Mouse (Mus musculus): ENCODE data around the gene Greb1.

The Greb1 gene

GRCm38 (mm10) chr12:16803956-16804430 lies 3.3 kb upstream of the Greb1 start:
- DNase-seq, result no peak

GRCm38 (mm10) chr12:16803237-16803955 lies 2.7 kb upstream of the Greb1 start:
- DNase-seq, result no peak

- DNase-seq, result no peak
These were observed 251 bp upstream of the Greb1 start for GRCm38 (mm10) chr12:16800959-16801315.

GRCm38 (mm10) chr12:16799928-16800258 lies 793 bp downstream of the Greb1 start:
- no peak for DNase-seq

- DNase-seq, result no peak
These were observed 1.8 kb downstream of the Greb1 start for GRCm38 (mm10) chr12:16798894-16799293.

GRCm38 (mm10) chr12:16795781-16796180 lies 4.9 kb downstream of the Greb1 start:
- no peak for DNase-seq

GRCm38 (mm10) chr12:16793371-16793770 lies 7.3 kb downstream of the Greb1 start:
- no peak for DNase-seq

GRCm38 (mm10) chr12:16790456-16790855 lies 10.2 kb downstream of the Greb1 start:
- DNase-seq, result no peak

GRCm38 (mm10) chr12:16789756-16790155 lies 10.9 kb downstream of the Greb1 start:
- no peak for DNase-seq

- no peak for DNase-seq
These were observed 11.5 kb downstream of the Greb1 start for GRCm38 (mm10) chr12:16789199-16789598.

GRCm38 (mm10) chr12:16788600-16788999 lies 12.1 kb downstream of the Greb1 start:
- DNase-seq, result no peak

GRCm38 (mm10) chr12:16781034-16781746 lies 19.5 kb downstream of the Greb1 start:
- DNase-seq, result no peak

- no peak for DNase-seq
These were observed 20.4 kb downstream of the Greb1 start for GRCm38 (mm10) chr12:16780320-16780719.

GRCm38 (mm10) chr12:16779165-16779564 lies 21.5 kb downstream of the Greb1 start:
- no peak for DNase-seq

GRCm38 (mm10) chr12:16778523-16778922 lies 22.2 kb downstream of the Greb1 start:
- no peak for DNase-seq

GRCm38 (mm10) chr12:16775351-16775750 lies 25.3 kb downstream of the Greb1 start:
- no peak for DNase-seq

- DNase-seq, result no peak
These were observed 26.1 kb downstream of the Greb1 start for GRCm38 (mm10) chr12:16774605-16775004.

- DNase-seq, result no peak
These were observed 31.0 kb downstream of the Greb1 start for GRCm38 (mm10) chr12:16769601-16770165.

GRCm38 (mm10) chr12:16768711-16769110 lies 32.0 kb downstream of the Greb1 start:
- DNase-seq, result no peak

- no peak for DNase-seq
These were observed 32.4 kb downstream of the Greb1 start for GRCm38 (mm10) chr12:16768251-16768650.

- no peak for DNase-seq
These were observed 35.8 kb downstream of the Greb1 start for GRCm38 (mm10) chr12:16764776-16765445.

GRCm38 (mm10) chr12:16763649-16764422 lies 36.9 kb downstream of the Greb1 start:
- no peak for DNase-seq

- DNase-seq, result no peak
These were observed 39.2 kb downstream of the Greb1 start for GRCm38 (mm10) chr12:16761461-16761860.
